Mouse (Mus musculus): ENCODE data around the gene Mvb12a. TPM values are rescaled to one million over a fixed set of nuclear protein-coding genes. Genes with fewer than 3 reads are reported as not detected.

Gene Mvb12a
- polyA plus RNA-seq, 1 experiment = 72.6 TPM

GRCm38 (mm10) chr8:71568941-71569340 lies 26.2 kb downstream of the Mvb12a start:
- Histone ChIP-seq H3K36me3 (ENCODE audit: control insufficient read depth, insufficient read depth, low read length, poor library complexity, severe bottlenecking) (no peaks in the 10 kb centered on the region), H3K27ac (ENCODE audit: insufficient read depth, low read length) (peak overlapping the region; percentile 20), H3K4me3 (ENCODE audit: low read depth, low read length) (peak overlapping the region; percentile 68), H3K9me3 (replicated peaks; ENCODE audit: control insufficient read depth, insufficient read depth, low read length, poor library complexity, severe bottlenecking) (no peaks in the 10 kb centered on the region), H3K27me3 (ENCODE audit: control insufficient read depth, insufficient read depth, low read length, poor library complexity, severe bottlenecking) (no peaks in the 10 kb centered on the region), H3K9ac (ENCODE audit: low read depth, poor library complexity, severe bottlenecking) (peak overlapping the region; percentile 62), H3K4me1 (ENCODE audit: control insufficient read depth, insufficient read depth, low read length) (peaks cover 3% of the 10 kb centered on the region)
- no peak for TF ChIP-seq CTCF (IDR thresholded peaks at IDR 0.05; ENCODE audit: low read depth, low read length)
- TF ChIP-seq POLR2A (IDR thresholded peaks at IDR 0.05; ENCODE audit: insufficient read depth, low read length) = no peak
- no peak for TF ChIP-seq EP300 (IDR thresholded peaks at IDR 0.05; ENCODE audit: insufficient read depth, low read depth, low read length)

GRCm38 (mm10) chr8:71569366-71570290 lies 26.9 kb downstream of the Mvb12a start:
- H3K4me1 ChIP-seq (ENCODE audit: control insufficient read depth, insufficient read depth, low read length) = peaks cover 3% of the 10 kb centered on the region
- no peaks in the 10 kb centered on the region for H3K36me3 ChIP-seq (ENCODE audit: control insufficient read depth, insufficient read depth, low read length, poor library complexity, severe bottlenecking)
- peak overlapping the region; percentile 76 for H3K4me3 ChIP-seq (ENCODE audit: low read depth, low read length)
- H3K27ac ChIP-seq (ENCODE audit: insufficient read depth, low read length) = peak overlapping the region; percentile 55
- TF ChIP-seq CTCF (IDR thresholded peaks at IDR 0.05; ENCODE audit: low read depth, low read length) = no peak
- peak; percentile 29; the same call in 1 of the 2 replicates for TF ChIP-seq EP300 (IDR thresholded peaks at IDR 0.05; ENCODE audit: insufficient read depth, low read depth, low read length)
- peak; percentile 49 for TF ChIP-seq POLR2A (IDR thresholded peaks at IDR 0.05; ENCODE audit: insufficient read depth, low read length)
- no peaks in the 10 kb centered on the region for H3K27me3 ChIP-seq (ENCODE audit: control insufficient read depth, insufficient read depth, low read length, poor library complexity, severe bottlenecking)
- H3K9me3 ChIP-seq (replicated peaks; ENCODE audit: control insufficient read depth, insufficient read depth, low read length, poor library complexity, severe bottlenecking) = no peaks in the 10 kb centered on the region
- H3K9ac ChIP-seq (ENCODE audit: low read depth, poor library complexity, severe bottlenecking) = peak overlapping the region; percentile 85

- Histone ChIP-seq H3K27ac (ENCODE audit: insufficient read depth, low read length) (peak overlapping the region; percentile 41), H3K9ac (ENCODE audit: low read depth, poor library complexity, severe bottlenecking) (peak overlapping the region; percentile 85), H3K4me3 (ENCODE audit: low read depth, low read length) (peak overlapping the region; percentile 85), H3K36me3 (ENCODE audit: control insufficient read depth, insufficient read depth, low read length, poor library complexity, severe bottlenecking) (no peaks in the 10 kb centered on the region), H3K9me3 (replicated peaks; ENCODE audit: control insufficient read depth, insufficient read depth, low read length, poor library complexity, severe bottlenecking) (no peaks in the 10 kb centered on the region), H3K27me3 (ENCODE audit: control insufficient read depth, insufficient read depth, low read length, poor library complexity, severe bottlenecking) (no peaks in the 10 kb centered on the region), H3K4me1 (ENCODE audit: control insufficient read depth, insufficient read depth, low read length) (peaks cover 3% of the 10 kb centered on the region)
- no peak for TF ChIP-seq EP300 (IDR thresholded peaks at IDR 0.05; ENCODE audit: insufficient read depth, low read depth, low read length)
- peak; percentile 31 for TF ChIP-seq POLR2A (IDR thresholded peaks at IDR 0.05; ENCODE audit: insufficient read depth, low read length)
- TF ChIP-seq CTCF (IDR thresholded peaks at IDR 0.05; ENCODE audit: low read depth, low read length) = no peak
Measured at GRCm38 (mm10) chr8:71570291-71570954, 27.7 kb downstream of the Mvb12a start.

DNA sequence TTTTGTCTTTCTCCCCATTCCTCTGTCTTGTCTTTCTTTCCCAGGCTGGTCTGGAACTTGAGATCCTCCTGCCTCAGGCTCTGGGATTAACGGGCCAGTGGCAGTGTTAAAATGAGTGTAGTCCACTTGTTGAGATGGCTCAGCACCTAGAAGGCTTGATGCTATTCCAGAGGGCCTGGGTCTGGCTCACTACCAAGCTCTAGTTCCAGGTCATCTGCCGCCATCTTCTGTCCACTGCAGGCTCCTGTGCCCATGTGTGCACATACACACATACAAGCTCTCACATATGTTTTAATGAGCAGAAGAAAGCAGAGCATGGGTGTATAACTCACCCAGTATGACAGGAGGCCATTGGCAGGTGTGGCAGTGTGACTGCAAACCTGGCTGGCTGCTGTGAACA lies 29.4 kb downstream of the Mvb12a start:
- no peak overlapping the region for H3K4me3 ChIP-seq (ENCODE audit: low read depth, low read length)
- no peak overlapping the region for H3K9ac ChIP-seq (ENCODE audit: low read depth, poor library complexity, severe bottlenecking)
- TF ChIP-seq EP300 (IDR thresholded peaks at IDR 0.05; ENCODE audit: insufficient read depth, low read depth, low read length) (no peak), CTCF (IDR thresholded peaks at IDR 0.05; ENCODE audit: low read depth, low read length) (no peak), POLR2A (IDR thresholded peaks at IDR 0.05; ENCODE audit: insufficient read depth, low read length) (no peak)
- H3K36me3 ChIP-seq (ENCODE audit: control insufficient read depth, insufficient read depth, low read length, poor library complexity, severe bottlenecking) = no peaks in the 10 kb centered on the region
- H3K27ac ChIP-seq (ENCODE audit: insufficient read depth, low read length) = no peak overlapping the region
- H3K4me1 ChIP-seq (ENCODE audit: control insufficient read depth, insufficient read depth, low read length) = peaks cover 3% of the 10 kb centered on the region
- no peaks in the 10 kb centered on the region for H3K9me3 ChIP-seq (replicated peaks; ENCODE audit: control insufficient read depth, insufficient read depth, low read length, poor library complexity, severe bottlenecking)
- no peaks in the 10 kb centered on the region for H3K27me3 ChIP-seq (ENCODE audit: control insufficient read depth, insufficient read depth, low read length, poor library complexity, severe bottlenecking)

GRCm38 (mm10) chr8:71572847-71573633 lies 30.3 kb downstream of the Mvb12a start:
- no peak overlapping the region for H3K27ac ChIP-seq (ENCODE audit: insufficient read depth, low read length)
- TF ChIP-seq POLR2A (IDR thresholded peaks at IDR 0.05; ENCODE audit: insufficient read depth, low read length) = no peak
- TF ChIP-seq CTCF (IDR thresholded peaks at IDR 0.05; ENCODE audit: low read depth, low read length) = no peak
- H3K9me3 ChIP-seq (replicated peaks; ENCODE audit: control insufficient read depth, insufficient read depth, low read length, poor library complexity, severe bottlenecking) = no peaks in the 10 kb centered on the region
- H3K27me3 ChIP-seq (ENCODE audit: control insufficient read depth, insufficient read depth, low read length, poor library complexity, severe bottlenecking) = no peaks in the 10 kb centered on the region
- no peak overlapping the region for H3K4me3 ChIP-seq (ENCODE audit: low read depth, low read length)
- H3K36me3 ChIP-seq (ENCODE audit: control insufficient read depth, insufficient read depth, low read length, poor library complexity, severe bottlenecking) = no peaks in the 10 kb centered on the region
- H3K4me1 ChIP-seq (ENCODE audit: control insufficient read depth, insufficient read depth, low read length) = no peaks in the 10 kb centered on the region
- no peak overlapping the region for H3K9ac ChIP-seq (ENCODE audit: low read depth, poor library complexity, severe bottlenecking)

All from ES-Bruce4 (cell line).